ENCODE assay signal across 8 mouse cellular contexts in the genomic region with DNA sequence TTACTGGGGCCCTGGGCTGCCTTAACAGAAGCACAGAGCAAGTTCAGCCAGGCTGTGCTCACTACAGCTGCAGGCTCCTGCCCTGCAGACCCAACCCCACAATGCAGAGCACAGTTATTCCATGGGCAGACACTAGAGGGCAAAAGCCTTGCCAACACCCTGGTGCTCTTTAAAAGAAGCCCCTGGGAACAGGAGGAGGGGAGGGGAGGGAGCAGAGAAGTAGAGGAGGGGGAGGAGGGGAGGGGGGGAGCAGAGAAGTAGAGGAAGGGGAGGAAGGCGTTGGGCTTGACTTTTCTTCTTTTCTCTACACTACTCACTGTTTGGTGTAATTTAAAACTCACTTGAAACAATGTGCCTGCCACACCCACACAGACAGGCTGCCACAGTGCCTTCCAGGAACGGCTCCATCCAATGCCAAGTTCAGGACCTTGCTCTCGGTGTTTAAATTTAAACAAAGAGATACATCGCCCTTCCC.
A peak's percentile ranks its signal among the peaks of the same experiment; 100 is the strongest.
DNase-seq lines count a peak whose midpoint lies in the region; ATAC-seq and TF ChIP-seq lines count a peak whose summit lies in the region.

No protein-coding gene starts in this region.

- no peak overlapping the region for H3K4me2 ChIP-seq in heart, embryonic 15.5 days
- H3K4me2 ChIP-seq in CH12.LX (ENCODE audit: insufficient read depth, low read depth, poor library complexity, severe bottlenecking), result no peak overlapping the region
- no peak overlapping the region for H3K4me2 ChIP-seq in embryonic facial prominence, embryonic 11.5 days (ENCODE audit: low read depth, low read length)
- H3K4me2 ChIP-seq in liver, embryonic 11.5 days, result no peak overlapping the region

- no peak overlapping the region for H3K9ac ChIP-seq in heart, embryonic 15.5 days
- no peak overlapping the region for H3K9ac ChIP-seq in CH12.LX (ENCODE audit: insufficient read depth, low read depth)
- H3K9ac ChIP-seq in embryonic facial prominence, embryonic 11.5 days (replicated peaks; ENCODE audit: low read length), result no peak overlapping the region
- H3K9ac ChIP-seq in liver, embryonic 11.5 days (ENCODE audit: low read depth, low read length), result no peak overlapping the region

- no peak for TF ChIP-seq EP300 in CH12.LX (IDR thresholded peaks at IDR 0.05; ENCODE audit: low read length)

- TF ChIP-seq CTCF in CH12.LX (conservative IDR thresholded peaks at IDR 0.05 in 1 of 2, IDR thresholded peaks at IDR 0.05 in 1 of 2; ENCODE audit: low read depth in 2 of 2, low read length in 2 of 2), result peak; percentile 21 to 65; a peak in 3 of 4 replicates

- in situ Hi-C loops in CH12.LX (cut with MboI; ENCODE audit: low pct_ligation_motif_present, low pct_unique_long_range_greater_than_20kb, low sequenced_read_pairs), result no loop called here

- dilution Hi-C loops in CH12.LX (cut with MboI; ENCODE audit: extremely low pct_ligation_motif_present, extremely low pct_unique_long_range_greater_than_20kb, low sequenced_read_pairs), result no loop called here

- 8% methylated on average over 4 of the region's 4 CpGs for WGBS in heart, embryonic 15.5 days
- WGBS in embryonic facial prominence, embryonic 11.5 days, result 5% methylated on average over 4 of the region's 4 CpGs
- WGBS in liver, embryonic 11.5 days, result 16% methylated on average over 4 of the region's 4 CpGs

- H3K27ac ChIP-seq in heart, embryonic 15.5 days, result peak overlapping the region; percentile 52
- no peak overlapping the region for H3K27ac ChIP-seq in CH12.LX (ENCODE audit: insufficient read depth, low read depth)
- no peak overlapping the region for H3K27ac ChIP-seq in embryonic facial prominence, embryonic 11.5 days (replicated peaks; ENCODE audit: low read depth, low read length)
- H3K27ac ChIP-seq in liver, embryonic 11.5 days (ENCODE audit: low read depth, low read length), result peak overlapping the region; percentile 42; the same call in 1 of the 2 replicates

- no peaks in the 10 kb centered on the region for H3K9me3 ChIP-seq in heart, embryonic 15.5 days (replicated peaks)
- peaks cover 2% of the 10 kb centered on the region for H3K9me3 ChIP-seq in CH12.LX (replicated peaks; ENCODE audit: low read length)
- no peaks in the 10 kb centered on the region for H3K9me3 ChIP-seq in embryonic facial prominence, embryonic 11.5 days (replicated peaks; ENCODE audit: control insufficient read depth, low read length)
- H3K9me3 ChIP-seq in liver, embryonic 11.5 days (ENCODE audit: control insufficient read depth, low read length), result no peaks in the 10 kb centered on the region

- no peak for ATAC-seq in heart, embryonic 15.5 days (replicated peaks; ENCODE audit: insufficient number of reproducible peaks, insufficient read depth, low FRiP score, low read depth)
- ATAC-seq in embryonic facial prominence, embryonic 11.5 days (replicated peaks; ENCODE audit: insufficient number of reproducible peaks, low FRiP score, low TSS enrichment, low read depth), result no peak
- ATAC-seq in liver, embryonic 11.5 days (replicated peaks; ENCODE audit: low FRiP score), result no peak
- ATAC-seq in cerebellum, adult (ENCODE audit: insufficient number of reproducible peaks, low FRiP score, low TSS enrichment), result no peak

- H3K27me3 ChIP-seq in heart, embryonic 15.5 days, result no peaks in the 10 kb centered on the region
- H3K27me3 ChIP-seq in CH12.LX (replicated peaks), result no peaks in the 10 kb centered on the region
- H3K27me3 ChIP-seq in embryonic facial prominence, embryonic 11.5 days (ENCODE audit: control insufficient read depth, insufficient read depth, low read length), result no peaks in the 10 kb centered on the region
- no peaks in the 10 kb centered on the region for H3K27me3 ChIP-seq in liver, embryonic 11.5 days (replicated peaks; ENCODE audit: control insufficient read depth, insufficient read depth, low read length)

- H3K4me3 ChIP-seq in heart, embryonic 15.5 days, result no peak overlapping the region
- H3K4me3 ChIP-seq in CH12.LX (replicated peaks in 1 of 3; ENCODE audit: low read depth in 2 of 3, low read length in 2 of 3, poor library complexity in 1 of 3), result no peak overlapping the region
- no peak overlapping the region for H3K4me3 ChIP-seq in embryonic facial prominence, embryonic 11.5 days (ENCODE audit: low read depth, low read length)
- H3K4me3 ChIP-seq in liver, embryonic 11.5 days (ENCODE audit: low read depth, low read length), result no peak overlapping the region

- H3K4me1 ChIP-seq in heart, embryonic 15.5 days (replicated peaks), result peaks cover 22% of the 10 kb centered on the region
- peaks cover 51 to 86% of the 10 kb centered on the region in 2 experiments for H3K4me1 ChIP-seq in CH12.LX (ENCODE audit: control insufficient read depth in 1 of 2, insufficient read depth in 2 of 2)
- peaks cover 4% of the 10 kb centered on the region for H3K4me1 ChIP-seq in embryonic facial prominence, embryonic 11.5 days (ENCODE audit: control insufficient read depth, insufficient read depth, low read length)
- peaks cover 41% of the 10 kb centered on the region for H3K4me1 ChIP-seq in liver, embryonic 11.5 days (replicated peaks; ENCODE audit: control insufficient read depth, insufficient read depth, low read length)

- no peaks in the 10 kb centered on the region for H3K36me3 ChIP-seq in heart, embryonic 15.5 days
- peaks cover 16 to 54% of the 10 kb centered on the region in 2 experiments for H3K36me3 ChIP-seq in CH12.LX (replicated peaks in 1 of 2; ENCODE audit: control insufficient read depth in 1 of 2, insufficient read depth in 1 of 2, low read length in 1 of 2)
- no peaks in the 10 kb centered on the region for H3K36me3 ChIP-seq in embryonic facial prominence, embryonic 11.5 days (replicated peaks; ENCODE audit: control insufficient read depth, insufficient read depth, low read depth, low read length)
- H3K36me3 ChIP-seq in liver, embryonic 11.5 days (ENCODE audit: control insufficient read depth, insufficient read depth, low read length), result no peaks in the 10 kb centered on the region

- intact Hi-C loops in heart, postnatal 10 days (cut with DNase I), result loop anchor here (5.0 kb wide), 1 partner anchor 62 kb away; the partner anchor contains the start of gene Sema4d
- intact Hi-C loops in gastrocnemius, postnatal 36 days (cut with DNase I), result loop anchor here (5.0 kb wide), 2 partner anchors 42 to 62 kb away; partner anchors contain the start of gene Sema4d

- peak; percentile 47 for TF ChIP-seq RAD21 in CH12.LX (IDR thresholded peaks at IDR 0.05; ENCODE audit: low read depth, low read length)

- TF ChIP-seq POLR2A in CH12.LX (IDR thresholded peaks at IDR 0.05; ENCODE audit: low read depth, low read length), result no peak

- no peak for DNase-seq in heart, postnatal 10 days
- no peak for DNase-seq in CH12.LX (ENCODE audit: extremely low read depth)
- DNase-seq in embryonic facial prominence, embryonic 11.5 days (ENCODE audit: low spot score), result peak; percentile 76
- no peak for DNase-seq in liver, embryonic 11.5 days (ENCODE audit: low spot score)
- peak; percentile 65 to 73 for DNase-seq in thymus, postnatal 36 days
- no peak for DNase-seq in gastrocnemius, postnatal 36 days

- H3K79me2 ChIP-seq in CH12.LX (replicated peaks; ENCODE audit: control insufficient read depth, extremely low read depth, insufficient read depth, poor library complexity, severe bottlenecking), result peaks cover 8% of the 10 kb centered on the region

TF ChIP-seq in CH12.LX, 34 proteins besides CTCF, POLR2A, EP300 and RAD21:
- TF ChIP-seq SMC3 (IDR thresholded peaks at IDR 0.05; ENCODE audit: low read depth, low read length) (peak; percentile 54), IRF4 (IDR thresholded peaks at IDR 0.05; ENCODE audit: low read depth, low read length) (no peak), JUND (conservative IDR thresholded peaks at IDR 0.05; ENCODE audit: low read depth, low read length) (no peak)

Comparison
In these comparisons a context has a peak if more than half of its experiments do, and no peak if none do; other contexts are left out.
1. H3K27ac ChIP-seq: peak in heart, embryonic 15.5 days (single experiment) and liver, embryonic 11.5 days (single experiment); none in CH12.LX (single experiment) and embryonic facial prominence, embryonic 11.5 days (single experiment).
2. DNase-seq: peak in embryonic facial prominence, embryonic 11.5 days (single experiment) and thymus, postnatal 36 days (2 of 2); none in heart, postnatal 10 days (0 of 2), CH12.LX (single experiment), liver, embryonic 11.5 days (single experiment) and gastrocnemius, postnatal 36 days (0 of 2).